Mouse (Mus musculus) NIH3T3 (cell line): ENCODE measurements around the gene Enthd1.

Experiments
- DNase-seq: peaks from one replicate; pipeline ENCODE4 v3.0.0-alpha.2; 2012; ENCODE audit warnings: low read depth

Enthd1 gene

DNA sequence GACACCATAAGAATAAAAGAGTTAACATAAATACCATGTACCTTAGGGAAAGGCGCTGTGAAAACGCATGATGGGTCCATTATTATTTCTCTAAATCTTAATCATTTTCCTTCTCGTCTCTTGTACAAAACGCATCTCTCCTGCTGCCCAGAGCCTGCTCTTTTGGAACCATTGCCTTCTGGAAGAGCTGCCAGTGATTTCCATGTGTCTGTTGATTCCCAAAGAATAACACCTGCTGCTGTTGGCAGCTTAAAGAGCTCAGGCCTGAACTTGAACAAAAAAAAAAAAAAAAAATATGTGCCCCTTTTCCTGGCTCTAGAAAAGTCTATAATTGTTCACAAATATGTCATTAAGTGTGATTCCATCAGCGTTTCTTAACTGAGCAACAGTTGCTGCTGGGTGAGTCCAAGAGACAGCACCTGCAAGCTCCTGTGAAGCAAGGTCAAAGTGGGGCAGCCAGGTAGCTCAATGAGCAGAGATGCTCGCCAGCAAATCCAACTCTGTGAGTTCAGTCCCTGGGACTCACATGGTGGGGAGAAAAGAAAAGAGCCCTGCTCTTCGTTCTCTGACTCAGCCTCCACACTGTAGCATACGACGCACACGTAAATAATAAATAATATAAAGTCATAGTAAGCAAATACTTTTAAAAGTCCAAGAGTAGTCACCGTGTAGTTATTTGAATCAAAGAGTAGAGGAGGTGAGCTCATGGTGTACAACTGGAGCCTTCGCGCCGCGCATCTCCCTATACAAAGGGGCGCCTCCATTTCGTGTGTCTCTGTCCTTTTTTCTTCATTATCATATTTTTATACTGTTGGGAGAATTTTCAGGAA is 9.5 kb upstream of the Enthd1 start:
- no peak for DNase-seq

DNA sequence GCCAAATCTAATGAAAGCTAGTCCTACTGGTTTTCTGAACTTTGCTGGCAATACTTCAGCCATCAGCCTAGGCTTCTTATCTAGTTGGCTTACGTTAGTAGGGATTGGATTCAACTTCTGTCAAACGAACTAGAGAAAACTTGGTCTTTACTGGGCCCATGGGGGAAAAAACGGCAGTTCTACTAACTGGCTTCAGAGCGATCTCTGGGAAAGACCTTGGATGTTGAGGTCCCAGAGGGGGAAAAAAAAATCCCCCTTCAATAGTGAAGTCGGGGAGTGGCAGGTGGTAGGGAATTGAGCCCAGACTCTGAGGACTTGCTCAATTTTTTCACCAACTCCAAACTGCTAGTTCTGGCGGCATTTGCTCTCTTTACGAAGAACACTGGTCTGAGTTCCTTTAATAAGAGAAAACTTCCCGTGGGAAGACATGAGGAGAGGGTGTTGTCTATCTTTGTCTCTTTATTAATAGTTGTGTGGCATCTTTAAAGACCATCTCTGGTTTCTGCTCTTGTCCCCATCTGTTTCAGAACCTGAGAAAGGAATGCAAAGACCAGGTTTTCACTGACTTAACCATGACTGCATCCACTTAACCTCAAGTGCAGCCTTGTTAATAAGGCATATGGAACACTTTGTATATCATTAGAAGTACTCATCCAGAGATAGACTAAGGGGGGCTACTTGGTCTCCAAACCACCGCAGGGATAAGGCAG is 8.0 kb upstream of the Enthd1 start:
- DNase-seq, result no peak

DNA sequence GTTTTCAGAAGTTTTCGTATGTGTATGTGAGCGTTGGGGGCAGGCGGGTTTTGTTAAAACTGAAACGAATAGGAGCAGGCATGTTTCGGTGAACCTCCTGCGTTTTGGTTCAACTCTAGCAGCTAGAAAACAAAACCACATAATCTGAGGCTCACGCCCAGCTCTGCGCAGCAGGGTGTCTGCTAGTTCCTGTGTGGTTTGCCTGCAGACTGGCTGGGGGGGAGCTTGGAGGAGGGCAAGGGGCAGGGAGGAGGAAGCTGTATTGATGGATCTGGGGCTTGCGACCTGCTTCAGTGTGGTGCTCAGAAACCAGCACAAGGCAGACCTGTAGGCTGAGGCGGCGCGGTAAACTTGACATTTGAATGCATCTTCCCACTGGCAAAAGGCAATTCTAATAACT is 7.3 kb upstream of the Enthd1 start, which contains the start of gene Grap2:
Grap2 (plus strand) TSS at position 304 of the 400 bp plus-strand sequence.
- DNase-seq, result no peak

DNA sequence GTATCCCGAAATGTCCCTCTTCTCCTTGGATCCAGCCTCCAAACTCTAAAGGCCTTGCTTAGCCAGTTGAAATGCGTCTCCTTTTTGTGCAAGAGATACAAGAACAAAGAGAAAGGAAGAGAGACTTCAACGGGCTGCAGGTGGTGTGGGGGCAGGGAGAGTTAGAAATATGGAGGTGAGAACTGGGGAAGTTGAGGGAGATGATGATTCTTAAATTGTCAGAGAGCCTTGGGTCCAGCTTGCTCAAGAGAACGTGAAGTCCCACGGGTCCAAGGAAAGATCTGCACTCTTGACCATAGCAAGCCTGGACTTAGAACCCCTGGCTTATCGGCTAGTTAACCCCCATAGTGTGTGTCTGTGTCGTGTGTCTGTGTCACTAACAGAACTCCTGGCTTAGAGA is 6.7 kb upstream of the Enthd1 start:
- no peak for DNase-seq

DNA sequence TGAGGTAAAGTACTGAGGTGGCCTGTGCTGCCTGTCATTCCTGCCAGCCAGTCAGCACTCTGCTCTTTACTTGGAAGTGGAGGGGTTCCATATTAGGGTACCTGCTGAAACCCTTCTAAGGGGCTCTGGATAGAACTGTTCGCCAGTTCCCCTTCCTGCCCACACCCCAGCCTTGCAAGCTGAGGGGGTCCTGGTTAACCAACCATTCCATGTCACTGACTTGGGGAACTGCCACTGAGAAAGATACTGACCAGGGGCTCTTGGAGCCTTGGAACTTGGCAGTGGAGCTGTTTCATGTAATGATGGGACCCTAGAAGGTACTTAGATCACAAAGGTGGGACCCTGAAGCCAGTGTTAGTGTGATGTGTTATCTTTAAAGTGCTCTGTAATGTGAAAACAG is 5.3 kb upstream of the Enthd1 start:
- no peak for DNase-seq

DNA sequence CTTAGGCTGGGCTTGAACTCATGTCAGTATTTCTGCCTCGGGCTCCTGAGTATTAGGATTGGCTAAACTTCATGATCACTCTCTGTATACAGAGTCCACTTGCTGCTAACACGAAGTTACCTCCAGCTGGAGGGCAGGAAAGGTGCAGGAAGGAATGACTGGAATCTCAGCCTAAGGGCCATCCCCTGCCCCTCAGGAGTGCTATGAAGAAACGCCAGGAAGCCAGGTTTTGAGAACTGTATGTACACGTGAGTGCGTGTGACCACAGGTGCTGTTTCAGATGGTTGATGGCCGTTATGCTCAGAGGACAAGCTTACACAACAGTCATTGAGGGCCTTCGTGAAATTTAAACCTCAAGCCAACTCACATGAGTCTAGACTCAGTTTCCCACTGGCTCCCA is 4.2 kb upstream of the Enthd1 start:
- no peak for DNase-seq

DNA sequence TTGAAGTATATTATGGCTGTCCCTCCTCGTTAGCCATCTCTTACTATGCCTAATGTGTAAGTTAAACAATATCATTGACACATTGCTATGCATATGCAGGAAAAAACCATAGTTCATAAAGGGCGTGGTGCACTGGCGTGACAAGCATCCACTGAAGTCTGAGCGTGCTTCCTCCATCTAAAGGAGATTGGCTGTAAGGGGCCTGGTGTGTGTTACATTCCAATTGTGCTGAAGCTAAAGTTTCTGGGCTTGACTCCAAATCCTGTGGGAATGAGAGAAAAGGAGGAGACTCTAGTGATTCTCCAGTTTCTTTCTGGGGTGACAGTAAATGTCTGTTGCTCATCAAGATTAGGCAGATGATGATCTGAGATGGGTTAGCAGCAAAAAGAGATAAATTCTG is 2.8 kb upstream of the Enthd1 start:
- DNase-seq, result peak; percentile 71

DNA sequence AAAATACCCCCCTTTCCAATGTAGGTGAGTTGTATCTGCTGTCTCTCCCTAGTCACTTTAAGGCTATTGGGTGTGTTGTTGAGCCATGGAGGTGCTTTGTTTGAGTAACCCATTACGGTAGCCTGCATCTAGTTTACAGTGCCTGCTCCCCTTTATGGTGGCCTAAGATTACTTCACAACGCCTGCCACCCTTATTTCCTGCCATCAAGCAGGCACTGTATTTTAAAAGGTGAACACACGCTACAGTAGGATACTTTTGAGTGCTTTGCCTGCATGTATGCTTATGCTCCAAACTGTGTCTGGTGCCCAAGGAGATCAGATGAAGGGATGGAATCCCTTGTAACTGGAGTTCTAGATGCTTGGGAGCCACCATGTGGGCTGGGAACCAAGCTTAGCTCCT is 2.2 kb upstream of the Enthd1 start:
- no peak for DNase-seq

DNA sequence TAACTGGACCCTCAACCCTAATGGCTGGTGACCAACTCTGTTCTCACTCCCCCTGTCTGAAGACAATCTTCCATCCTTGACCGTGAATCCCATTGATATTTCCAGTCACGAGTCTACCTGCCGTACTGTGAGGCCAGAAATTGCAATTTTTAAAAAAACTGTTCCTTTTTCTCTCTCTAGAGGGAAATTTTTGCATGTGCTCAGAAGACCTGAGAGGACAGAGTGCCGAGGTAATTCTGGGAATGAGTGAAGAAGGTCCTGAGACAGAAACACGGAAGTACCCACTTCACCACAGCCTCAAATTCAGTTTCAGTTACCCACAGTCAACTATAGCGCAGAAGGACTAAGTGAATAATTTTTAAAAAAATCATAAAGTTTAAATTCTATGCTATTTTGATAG is 1.7 kb upstream of the Enthd1 start:
- DNase-seq, result no peak

DNA sequence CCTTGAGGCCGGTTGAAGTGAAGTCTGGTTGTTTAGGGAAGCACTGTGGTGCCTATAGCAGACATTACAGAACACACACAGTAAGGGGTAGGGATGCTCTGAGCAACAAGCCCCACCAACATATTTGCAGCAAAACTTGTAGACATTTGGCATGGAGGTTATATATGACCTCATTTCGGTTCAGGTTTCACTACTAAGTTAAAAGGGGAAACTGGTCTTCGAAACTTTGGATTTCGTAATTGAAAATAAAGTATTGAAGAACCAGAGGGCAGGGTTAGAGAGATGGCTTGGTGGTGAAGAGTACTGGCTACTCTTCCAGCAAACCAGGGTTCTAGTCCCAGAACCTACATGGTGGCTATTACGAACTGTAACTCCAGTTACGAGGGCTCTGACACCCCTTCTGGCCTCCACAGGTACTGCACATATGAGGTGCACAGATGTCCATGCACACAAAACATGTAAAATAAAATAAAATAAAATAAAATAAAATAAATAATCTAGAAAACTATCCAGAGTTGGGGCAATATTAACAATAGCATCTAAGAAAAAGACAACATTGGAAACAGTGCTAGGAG is 1.2 kb downstream of the Enthd1 start:
- peak; percentile 63 for DNase-seq

DNA sequence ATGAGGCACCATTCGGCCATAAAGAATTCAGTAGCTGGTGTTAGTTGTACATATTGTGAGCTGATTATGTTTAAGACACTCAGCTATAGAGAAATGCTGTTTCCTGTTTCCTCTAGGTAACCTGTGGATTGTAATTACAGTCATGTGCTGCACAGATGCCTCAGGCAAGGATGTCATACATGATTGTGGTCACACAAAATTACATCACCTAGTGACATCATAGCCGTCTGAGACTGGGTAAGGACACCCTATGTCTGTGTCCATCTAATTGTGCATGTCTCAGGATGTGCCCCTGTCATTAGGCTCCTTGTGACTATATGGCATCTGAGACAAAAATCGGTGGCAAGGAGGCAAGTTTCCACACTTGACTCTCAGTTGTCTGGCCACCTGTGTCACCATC is 2.5 kb downstream of the Enthd1 start:
- DNase-seq, result no peak

DNA sequence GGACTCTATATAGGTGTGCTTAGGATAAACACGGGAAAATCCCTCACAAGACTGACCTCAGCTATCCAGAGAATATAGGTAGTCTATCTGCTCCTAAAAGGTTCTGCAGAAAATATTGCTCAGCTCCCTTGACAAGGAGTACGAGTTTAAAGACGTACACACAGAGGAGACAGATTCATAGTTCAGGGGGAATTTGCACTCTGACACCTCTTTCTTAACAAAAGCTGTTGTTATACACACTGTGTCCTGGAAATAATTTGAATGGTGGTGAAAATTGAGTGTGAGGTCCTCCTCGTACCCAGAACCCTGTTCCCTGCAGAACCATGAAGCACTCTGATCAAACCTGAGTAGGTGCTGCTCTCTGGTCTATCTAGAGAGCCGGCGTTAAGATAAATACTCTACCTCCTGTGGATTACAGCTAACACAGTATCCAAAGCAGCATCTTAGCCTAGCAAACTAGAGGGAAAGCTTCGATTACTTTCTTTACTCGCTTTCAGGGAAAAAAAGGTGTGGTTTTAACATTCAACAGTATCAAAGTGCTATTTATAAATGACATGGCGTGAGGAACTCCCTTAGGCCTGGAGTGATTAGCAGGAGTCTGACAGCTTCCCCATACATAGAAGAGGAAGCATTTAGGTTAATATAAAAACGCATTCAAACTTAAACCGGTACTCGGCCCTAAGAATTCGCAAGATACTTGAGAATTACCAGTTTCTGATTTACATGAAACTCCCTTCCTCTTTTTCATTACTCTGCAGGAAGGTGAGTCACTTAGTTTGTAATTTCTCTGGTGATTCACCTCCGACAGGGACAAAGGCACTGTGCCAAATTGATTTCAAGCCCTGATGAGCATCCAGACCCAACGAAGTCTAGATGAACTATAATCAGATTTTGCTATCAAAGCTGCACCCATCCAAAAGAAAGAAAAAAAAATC is 4.0 kb downstream of the Enthd1 start:
- DNase-seq, result peak; percentile 58

DNA sequence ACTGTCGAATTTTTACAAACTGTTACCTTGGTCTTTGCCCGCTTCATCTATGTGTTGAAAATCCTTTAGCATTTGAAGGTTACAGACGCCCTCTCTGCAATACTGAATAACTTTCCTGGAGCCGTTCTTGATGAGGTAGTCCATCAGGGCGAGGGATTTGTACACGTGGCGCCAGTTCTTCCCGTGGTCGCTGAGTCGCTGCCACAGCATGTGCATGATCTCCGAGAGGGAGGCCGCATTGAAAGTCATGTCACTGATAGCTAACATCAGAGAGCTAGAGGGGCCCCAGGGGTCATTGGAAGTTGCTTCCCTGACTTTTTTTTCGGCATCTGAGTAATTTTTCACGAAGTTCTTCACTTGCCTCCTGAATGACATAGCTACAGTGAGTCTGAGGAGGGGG is 5.0 kb downstream of the Enthd1 start:
- peak; percentile 64 for DNase-seq

DNA sequence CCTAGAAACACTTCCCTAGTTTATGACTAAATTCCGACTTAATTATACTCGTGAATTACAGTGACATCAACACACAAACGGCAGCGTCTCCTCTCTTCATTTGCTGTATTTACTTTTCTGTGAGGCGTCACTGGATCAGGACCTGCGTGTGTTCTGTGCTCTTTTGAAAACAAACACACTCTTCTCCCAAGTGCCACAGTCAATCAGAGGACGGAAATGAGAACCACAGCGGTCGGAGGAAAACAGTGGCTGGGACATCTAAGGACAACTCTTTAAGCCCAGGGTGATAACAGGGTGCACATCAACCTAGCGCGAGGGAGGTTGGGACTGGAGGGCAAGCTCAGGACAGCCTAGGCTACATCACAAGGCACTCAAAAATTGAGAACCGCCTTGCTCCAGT is 5.4 kb downstream of the Enthd1 start:
- DNase-seq, result no peak

DNA sequence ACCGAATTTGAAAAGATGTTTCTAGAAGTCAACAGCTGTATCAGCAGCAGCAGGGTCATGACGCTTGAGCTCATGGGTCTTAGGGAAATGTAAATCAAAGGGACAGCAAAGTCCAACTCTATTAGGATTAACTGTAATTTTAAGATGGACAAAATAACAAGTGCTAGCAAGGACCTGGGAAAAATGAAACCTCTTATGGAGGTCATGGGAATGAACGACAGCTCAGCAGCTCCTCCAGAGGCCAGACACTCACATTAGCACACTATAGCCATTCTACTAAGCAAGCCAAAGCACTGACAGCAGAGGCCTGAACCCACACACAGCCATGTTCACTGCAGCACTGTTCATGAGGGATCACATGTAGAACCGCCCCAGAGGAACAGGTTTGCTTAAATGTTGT is 7.2 kb downstream of the Enthd1 start:
- peak; percentile 55 for DNase-seq

DNA sequence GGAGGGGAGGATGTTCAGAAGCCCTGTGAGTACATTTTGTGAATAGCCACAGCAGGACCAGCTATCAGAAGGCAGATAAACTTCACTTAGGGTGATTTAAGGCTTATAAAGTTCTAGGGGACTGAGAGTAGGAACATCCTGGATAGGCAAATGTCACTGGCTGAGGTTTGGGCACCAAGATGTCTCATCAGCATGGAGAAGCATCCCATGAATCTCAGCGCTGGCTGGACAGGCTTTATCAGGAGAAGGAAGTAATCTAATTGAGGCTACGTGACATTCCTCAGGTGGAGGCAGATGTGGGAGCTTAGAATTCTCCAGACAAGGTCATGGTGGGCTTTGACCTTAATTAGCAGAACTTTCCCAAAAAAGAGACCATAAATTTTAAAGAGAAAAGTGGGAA is 8.9 kb downstream of the Enthd1 start:
- no peak for DNase-seq

DNA sequence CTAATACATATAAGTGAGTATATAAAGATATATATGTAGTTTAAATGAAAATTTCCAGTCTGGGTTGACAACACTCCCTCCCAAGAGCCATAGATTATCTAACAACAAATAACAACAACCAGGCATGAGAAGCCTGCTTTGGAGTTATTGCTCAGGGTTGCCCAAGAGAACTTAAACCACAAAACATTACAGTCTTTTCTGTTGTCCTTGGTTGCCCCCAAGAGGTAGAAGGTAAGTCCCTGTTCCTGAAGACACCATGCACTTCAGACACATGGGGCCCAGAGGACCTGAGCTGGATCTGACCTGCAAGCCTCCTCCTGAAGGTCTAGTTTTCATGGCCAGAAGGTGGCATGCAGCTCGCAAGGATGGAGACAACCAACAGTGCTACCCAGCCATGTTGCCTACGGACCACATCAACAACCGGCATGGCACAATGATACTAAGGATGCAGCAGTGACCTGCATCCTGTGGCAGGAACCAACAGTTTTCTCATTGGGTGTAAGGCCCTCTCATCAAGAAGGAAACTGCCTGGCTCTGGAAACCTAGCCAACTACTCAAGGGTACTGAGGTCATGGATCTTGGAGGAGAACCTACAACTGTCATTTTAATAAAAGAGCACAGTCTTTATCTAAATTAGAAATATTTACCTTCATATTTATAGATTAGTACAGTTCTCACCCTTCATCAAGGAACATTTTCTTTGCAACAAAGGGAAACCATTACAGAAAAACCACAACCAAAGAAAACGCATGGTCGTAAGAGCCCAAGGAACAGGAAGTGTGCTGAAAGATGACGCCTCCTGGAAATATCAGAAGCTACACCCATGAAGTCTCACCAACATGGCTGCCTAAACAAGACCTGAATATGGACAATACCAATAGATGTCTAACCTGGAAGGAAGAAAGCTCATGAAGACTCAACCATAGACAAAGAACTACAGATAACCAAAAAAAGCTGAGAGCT is 9.8 kb downstream of the Enthd1 start:
- DNase-seq, result no peak

DNA sequence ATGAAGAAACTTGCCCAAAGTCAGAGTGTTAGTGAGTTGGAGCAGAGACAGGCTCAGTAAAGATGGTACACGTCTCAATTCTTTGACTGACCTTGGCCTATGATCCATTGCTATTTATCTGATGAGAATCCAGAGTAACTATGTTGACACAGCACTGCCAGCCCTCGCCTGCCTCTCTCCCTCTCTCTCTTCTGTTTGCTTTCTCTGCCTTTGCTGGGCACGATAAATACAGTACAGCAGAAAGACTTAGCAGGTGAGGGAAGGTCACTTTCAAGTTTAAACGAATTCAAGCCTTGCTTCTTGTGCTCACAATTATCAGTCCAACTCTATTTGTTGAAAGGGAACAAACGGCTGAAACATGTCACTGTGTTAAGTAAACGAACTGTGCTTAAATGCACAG is 19.5 kb downstream of the Enthd1 start:
- DNase-seq, result no peak

DNA sequence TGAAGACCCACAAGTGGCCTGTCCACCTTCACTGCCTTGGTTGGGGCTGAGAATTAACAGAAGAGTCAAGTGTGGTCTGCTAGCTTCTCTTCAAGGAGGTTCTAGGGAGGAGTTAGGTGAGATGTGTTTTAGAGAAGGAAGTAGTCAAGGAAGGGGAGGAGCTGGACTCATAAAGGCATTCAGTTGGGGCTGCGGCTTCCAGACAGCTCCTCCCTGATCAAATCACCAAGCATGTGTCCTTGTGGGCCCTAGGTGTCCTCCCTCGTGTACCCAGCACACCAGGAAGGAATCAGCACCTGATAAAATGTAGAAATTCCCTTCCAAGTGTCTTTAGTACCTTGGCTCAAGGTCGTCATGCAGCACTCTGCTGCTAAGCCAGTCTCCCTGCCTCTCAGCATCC is 20.8 kb downstream of the Enthd1 start:
- DNase-seq, result no peak

DNA sequence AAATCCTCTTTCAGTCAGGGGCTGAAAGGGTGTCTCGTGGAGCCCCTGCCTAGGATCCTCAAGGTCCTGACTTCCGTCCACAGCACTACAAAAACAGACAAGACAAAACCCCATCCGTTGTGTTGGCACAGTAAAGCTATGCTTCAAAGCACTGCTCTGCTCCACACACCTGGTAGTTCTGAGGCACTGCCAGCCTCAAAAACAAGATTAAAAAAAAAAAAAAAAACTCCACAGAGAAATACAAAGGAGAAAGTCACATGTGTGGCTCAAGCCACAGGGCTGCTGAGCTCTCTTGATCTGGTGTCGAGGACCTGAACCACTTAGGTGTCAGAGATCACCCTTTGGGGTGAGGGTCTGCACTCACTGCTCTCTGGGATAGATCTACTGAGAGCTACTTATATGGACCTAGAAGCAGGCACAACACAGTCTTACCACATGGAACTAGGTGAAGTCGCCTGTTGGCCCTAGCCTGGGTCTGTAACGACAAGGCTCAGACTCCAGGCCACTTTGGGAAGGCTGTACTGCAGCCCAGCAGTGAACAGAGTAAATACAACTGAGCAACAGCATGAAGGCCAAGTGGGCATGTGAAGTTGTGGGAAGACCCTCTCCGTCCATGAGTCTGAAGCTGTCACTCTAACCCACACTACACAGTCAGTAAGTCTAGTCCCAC is 26.1 kb downstream of the Enthd1 start:
- no peak for DNase-seq
